Comparison of ENCODE assay signal across 14 mouse cellular contexts in genomic region chr10:93610896-93611295, GRCm38 (mm10). TPM values are rescaled to one million over a fixed set of nuclear protein-coding genes. Genes with fewer than 3 reads are reported as not detected.
A peak's percentile ranks its signal among the peaks of the same experiment; 100 is the strongest.
DNase-seq lines count a peak whose midpoint lies in the region; ATAC-seq and TF ChIP-seq lines count a peak whose summit lies in the region.
"Had no signal": no experiment of that assay in that cellular context is flagged by ENCODE, and none has a peak within 500 bp of the region (broad histone marks: within the 10 kb centered on the region; RNA-seq: fewer than 3 reads in every experiment).

No protein-coding gene starts in this region.

- no peak overlapping the region for H3K4me2 ChIP-seq in forebrain, embryonic 14.5 days (ENCODE audit: low read length)
- H3K4me2 ChIP-seq in hindbrain, embryonic 14.5 days (replicated peaks) = no peak overlapping the region
- no peak overlapping the region for H3K4me2 ChIP-seq in hindbrain, postnatal 0 days (ENCODE audit: low read depth, low read length)
- H3K4me2 ChIP-seq in midbrain, embryonic 13.5 days (replicated peaks) = no peak overlapping the region
- no peak overlapping the region for H3K4me2 ChIP-seq in midbrain, embryonic 16.5 days (ENCODE audit: low read length)
- H3K4me2 ChIP-seq in neural tube, embryonic 14.5 days (ENCODE audit: low read depth, low read length) = no peak overlapping the region
- H3K4me2 ChIP-seq: embryonic facial prominence, embryonic 12.5 days; heart, embryonic 11.5 days had no signal

- no peaks in the 10 kb centered on the region for H3K27me3 ChIP-seq in forebrain, embryonic 14.5 days (replicated peaks; ENCODE audit: control insufficient read depth, insufficient read depth, low read length)
- no peaks in the 10 kb centered on the region for H3K27me3 ChIP-seq in forebrain, embryonic 10.5 days (ENCODE audit: poor library complexity, severe bottlenecking)
- H3K27me3 ChIP-seq in hindbrain, embryonic 14.5 days (ENCODE audit: control insufficient read depth, insufficient read depth, low read length) = no peaks in the 10 kb centered on the region
- no peaks in the 10 kb centered on the region for H3K27me3 ChIP-seq in hindbrain, postnatal 0 days (ENCODE audit: insufficient read depth, low read length)
- H3K27me3 ChIP-seq in midbrain, embryonic 13.5 days = no peaks in the 10 kb centered on the region
- H3K27me3 ChIP-seq in midbrain, embryonic 16.5 days (ENCODE audit: control insufficient read depth, insufficient read depth, low read depth, low read length) = no peaks in the 10 kb centered on the region
- no peaks in the 10 kb centered on the region for H3K27me3 ChIP-seq in neural tube, embryonic 14.5 days (ENCODE audit: control insufficient read depth, insufficient read depth, low read length)
- H3K27me3 ChIP-seq: embryonic facial prominence, embryonic 12.5 days; heart, embryonic 15.5 days; hindbrain, embryonic 13.5 days had no signal

- no peaks in the 10 kb centered on the region for H3K4me1 ChIP-seq in forebrain, embryonic 14.5 days (ENCODE audit: control insufficient read depth, insufficient read depth, low read length)
- no peaks in the 10 kb centered on the region for H3K4me1 ChIP-seq in forebrain, embryonic 10.5 days
- H3K4me1 ChIP-seq in hindbrain, embryonic 14.5 days (replicated peaks; ENCODE audit: control insufficient read depth, insufficient read depth, low read length) = no peaks in the 10 kb centered on the region
- H3K4me1 ChIP-seq in hindbrain, postnatal 0 days (ENCODE audit: insufficient read depth, low read length) = no peaks in the 10 kb centered on the region
- no peaks in the 10 kb centered on the region for H3K4me1 ChIP-seq in midbrain, embryonic 13.5 days (replicated peaks)
- H3K4me1 ChIP-seq in midbrain, embryonic 16.5 days (ENCODE audit: control insufficient read depth, insufficient read depth, low read length) = no peaks in the 10 kb centered on the region
- H3K4me1 ChIP-seq in neural tube, embryonic 14.5 days (ENCODE audit: control insufficient read depth, insufficient read depth, low read length) = no peaks in the 10 kb centered on the region
- H3K4me1 ChIP-seq: embryonic facial prominence, embryonic 12.5 days; heart, embryonic 15.5 days had no signal

- DNase-seq in forebrain, embryonic 14.5 days (ENCODE audit: low spot score) = no peak
- no peak for DNase-seq in forebrain, embryonic 10.5 days (ENCODE audit: extremely low spot score, low spot score)
- no peak for DNase-seq in hindbrain, embryonic 14.5 days (ENCODE audit: low spot score)
- no peak for DNase-seq in hindbrain, postnatal 0 days (ENCODE audit: low spot score)
- DNase-seq in retina, embryonic 14.5 days (ENCODE audit: low spot score) = no peak
- DNase-seq: gastrocnemius, postnatal 36 days had no signal

- no peak overlapping the region for H3K9ac ChIP-seq in forebrain, embryonic 14.5 days (ENCODE audit: low read length)
- no peak overlapping the region for H3K9ac ChIP-seq in hindbrain, embryonic 14.5 days
- no peak overlapping the region for H3K9ac ChIP-seq in hindbrain, postnatal 0 days (replicated peaks; ENCODE audit: low read length)
- H3K9ac ChIP-seq in midbrain, embryonic 13.5 days (replicated peaks) = no peak overlapping the region
- H3K9ac ChIP-seq in midbrain, embryonic 16.5 days (ENCODE audit: low read depth, low read length) = no peak overlapping the region
- no peak overlapping the region for H3K9ac ChIP-seq in neural tube, embryonic 14.5 days (replicated peaks; ENCODE audit: low read depth, low read length)
- H3K9ac ChIP-seq: embryonic facial prominence, embryonic 12.5 days; heart, embryonic 15.5 days had no signal

- peak; percentile 20; the same call in 1 of the 2 replicates for ATAC-seq in forebrain, embryonic 14.5 days
- ATAC-seq in hindbrain, embryonic 14.5 days (ENCODE audit: low FRiP score) = peak; percentile 21; the same call in 1 of the 2 replicates
- no peak for ATAC-seq in hindbrain, postnatal 0 days
- peak; percentile 58; the same call in 1 of the 2 replicates for ATAC-seq in midbrain, embryonic 13.5 days
- no peak; the same call in 1 of the 2 replicates for ATAC-seq in midbrain, embryonic 16.5 days
- 0 out of 2 replicates have a peak, but pooled peaks have one; percentile 32 for ATAC-seq in neural tube, embryonic 14.5 days (ENCODE audit: low read depth)

- TF ChIP-seq CTCF in hindbrain, postnatal 0 days (IDR thresholded peaks at IDR 0.05; ENCODE audit: low read depth) = no peak

- WGBS in forebrain, embryonic 14.5 days = 94% methylated on average over 1 of the region's 1 CpGs
- 94% methylated on average over 1 of the region's 1 CpGs for WGBS in forebrain, embryonic 10.5 days
- 100% methylated on average over 1 of the region's 1 CpGs for WGBS in hindbrain, embryonic 14.5 days
- 94% methylated on average over 1 of the region's 1 CpGs for WGBS in hindbrain, postnatal 0 days
- 94% methylated on average over 1 of the region's 1 CpGs for WGBS in midbrain, embryonic 13.5 days
- WGBS in midbrain, embryonic 16.5 days = 92% methylated on average over 1 of the region's 1 CpGs
- WGBS in neural tube, embryonic 14.5 days = 96% methylated on average over 1 of the region's 1 CpGs

- H3K36me3 ChIP-seq in forebrain, embryonic 14.5 days (ENCODE audit: control insufficient read depth, insufficient read depth, low read length) = no peaks in the 10 kb centered on the region
- no peaks in the 10 kb centered on the region for H3K36me3 ChIP-seq in forebrain, embryonic 10.5 days (replicated peaks)
- H3K36me3 ChIP-seq in hindbrain, embryonic 14.5 days (replicated peaks; ENCODE audit: control insufficient read depth, insufficient read depth) = no peaks in the 10 kb centered on the region
- H3K36me3 ChIP-seq in hindbrain, postnatal 0 days (ENCODE audit: insufficient read depth, low read length) = no peaks in the 10 kb centered on the region
- H3K36me3 ChIP-seq in midbrain, embryonic 13.5 days = no peaks in the 10 kb centered on the region
- no peaks in the 10 kb centered on the region for H3K36me3 ChIP-seq in midbrain, embryonic 16.5 days (ENCODE audit: control insufficient read depth, insufficient read depth, low read length)
- no peaks in the 10 kb centered on the region for H3K36me3 ChIP-seq in neural tube, embryonic 14.5 days (ENCODE audit: control insufficient read depth, insufficient read depth, low read length)
- H3K36me3 ChIP-seq: embryonic facial prominence, embryonic 12.5 days; heart, embryonic 15.5 days; hindbrain, embryonic 13.5 days had no signal

- H3K4me3 ChIP-seq in forebrain, embryonic 14.5 days (ENCODE audit: low read depth, low read length) = no peak overlapping the region
- no peak overlapping the region for H3K4me3 ChIP-seq in forebrain, embryonic 10.5 days
- H3K4me3 ChIP-seq in hindbrain, embryonic 14.5 days (replicated peaks; ENCODE audit: low read length) = no peak overlapping the region
- no peak overlapping the region for H3K4me3 ChIP-seq in hindbrain, postnatal 0 days (ENCODE audit: low read length)
- H3K4me3 ChIP-seq in midbrain, embryonic 13.5 days (replicated peaks) = no peak overlapping the region
- H3K4me3 ChIP-seq in midbrain, embryonic 16.5 days (ENCODE audit: low read depth, low read length) = no peak overlapping the region
- H3K4me3 ChIP-seq in neural tube, embryonic 14.5 days (ENCODE audit: low read depth, low read length) = no peak overlapping the region
- H3K4me3 ChIP-seq: embryonic facial prominence, embryonic 12.5 days; heart, embryonic 15.5 days had no signal

- no peaks in the 10 kb centered on the region for H3K9me3 ChIP-seq in forebrain, embryonic 14.5 days (replicated peaks; ENCODE audit: control insufficient read depth, low read length)
- no peaks in the 10 kb centered on the region for H3K9me3 ChIP-seq in forebrain, embryonic 10.5 days
- no peaks in the 10 kb centered on the region for H3K9me3 ChIP-seq in hindbrain, embryonic 14.5 days (ENCODE audit: control insufficient read depth, low read length)
- H3K9me3 ChIP-seq in hindbrain, postnatal 0 days (ENCODE audit: low read length) = 0 out of 2 replicates have a peak, but pooled peaks cover 2% of the 10 kb centered on the region
- H3K9me3 ChIP-seq in midbrain, embryonic 13.5 days = no peaks in the 10 kb centered on the region
- H3K9me3 ChIP-seq in midbrain, embryonic 16.5 days (replicated peaks; ENCODE audit: control insufficient read depth, low read length, poor library complexity, severe bottlenecking) = no peaks in the 10 kb centered on the region; the same call in 1 of the 2 replicates
- no peaks in the 10 kb centered on the region for H3K9me3 ChIP-seq in neural tube, embryonic 14.5 days (ENCODE audit: control insufficient read depth, low read length)
- H3K9me3 ChIP-seq: embryonic facial prominence, embryonic 12.5 days; heart, embryonic 15.5 days; hindbrain, embryonic 13.5 days had no signal

- H3K27ac ChIP-seq in forebrain, embryonic 14.5 days (ENCODE audit: low read depth, low read length) = no peak overlapping the region
- no peak overlapping the region for H3K27ac ChIP-seq in forebrain, embryonic 10.5 days
- no peak overlapping the region for H3K27ac ChIP-seq in hindbrain, embryonic 14.5 days
- H3K27ac ChIP-seq in hindbrain, postnatal 0 days = no peak overlapping the region
- no peak overlapping the region for H3K27ac ChIP-seq in midbrain, embryonic 13.5 days
- no peak overlapping the region for H3K27ac ChIP-seq in midbrain, embryonic 16.5 days (ENCODE audit: low read length)
- H3K27ac ChIP-seq in neural tube, embryonic 14.5 days (ENCODE audit: low read depth, low read length) = no peak overlapping the region
- H3K27ac ChIP-seq: embryonic facial prominence, embryonic 12.5 days; heart, embryonic 15.5 days; hindbrain, embryonic 13.5 days had no signal

RNA-seq across cellular contexts. Expression of gene Snrpf, which starts 21.4 kb away (rescaled TPM):
- polyA plus RNA-seq in forebrain, embryonic 14.5 days (2014; fragmentation: Nextera tagmentation; extraction: Ambion mirVana) = 103 and 123 TPM in 2 replicates
- polyA plus RNA-seq in forebrain, embryonic 10.5 days (2016; fragmentation: Nextera tagmentation; extraction: Ambion mirVana) = 202 and 205 TPM in 2 replicates
- polyA plus RNA-seq in hindbrain, embryonic 14.5 days (2014; fragmentation: Nextera tagmentation; extraction: Ambion mirVana) = 63.5 and 72.6 TPM in 2 replicates
- 20.1 and 26.2 TPM in 2 replicates for total RNA-seq in hindbrain, postnatal 0 days (2014; rRNA removed)
- polyA plus RNA-seq in hindbrain, postnatal 0 days (2015; fragmentation: Nextera tagmentation; extraction: Ambion mirVana) = 65.2 and 65.8 TPM in 2 replicates
- 95.8 and 101 TPM in 2 replicates for polyA plus RNA-seq in midbrain, embryonic 13.5 days (2015; fragmentation: Nextera tagmentation; extraction: Ambion mirVana)
- polyA plus RNA-seq in midbrain, embryonic 16.5 days (2015; fragmentation: Nextera tagmentation; extraction: Ambion mirVana) = 51.6 and 56.2 TPM in 2 replicates
- 60.5 and 69.8 TPM in 2 replicates for polyA plus RNA-seq in neural tube, embryonic 14.5 days (2014; fragmentation: Nextera tagmentation; extraction: Ambion mirVana)

RNA-seq across cellular contexts. Expression of gene Ntn4, which starts 29.6 kb away (rescaled TPM):
- 0.78 and 0.97 TPM in 2 replicates for polyA plus RNA-seq in forebrain, embryonic 14.5 days (2014; fragmentation: Nextera tagmentation; extraction: Ambion mirVana)
- polyA plus RNA-seq in forebrain, embryonic 10.5 days (2016; fragmentation: Nextera tagmentation; extraction: Ambion mirVana) = 0.84 and 1.1 TPM in 2 replicates
- polyA plus RNA-seq in hindbrain, embryonic 14.5 days (2014; fragmentation: Nextera tagmentation; extraction: Ambion mirVana) = 0.70 and 0.76 TPM in 2 replicates
- 13.1 and 26.4 TPM in 2 replicates for total RNA-seq in hindbrain, postnatal 0 days (2014; rRNA removed)
- 0.99 and 1.2 TPM in 2 replicates for polyA plus RNA-seq in hindbrain, postnatal 0 days (2015; fragmentation: Nextera tagmentation; extraction: Ambion mirVana)
- polyA plus RNA-seq in midbrain, embryonic 13.5 days (2015; fragmentation: Nextera tagmentation; extraction: Ambion mirVana) = 2.0 and 2.1 TPM in 2 replicates
- 0.50 and 1.7 TPM in 2 replicates for polyA plus RNA-seq in midbrain, embryonic 16.5 days (2015; fragmentation: Nextera tagmentation; extraction: Ambion mirVana)
- polyA plus RNA-seq in neural tube, embryonic 14.5 days (2014; fragmentation: Nextera tagmentation; extraction: Ambion mirVana) = 0.53 and 1.7 TPM in 2 replicates
- total RNA-seq: MEL had no signal

Comparison
In these comparisons a context has a peak if more than half of its experiments do, and no peak if none do; other contexts are left out.
1. ATAC-seq: peak in forebrain, embryonic 14.5 days (single experiment), hindbrain, embryonic 14.5 days (single experiment), midbrain, embryonic 13.5 days (single experiment) and neural tube, embryonic 14.5 days (single experiment); none in hindbrain, postnatal 0 days (single experiment) and midbrain, embryonic 16.5 days (single experiment).